Mouse (Mus musculus) left cerebral cortex, adult 2 months (tissue): ENCODE data around the gene Anxa6. TPM values are rescaled to one million over a fixed set of nuclear protein-coding genes. Genes with fewer than 3 reads are reported as not detected.
"Not testable (repeated sequence)": the region's sequence is repeated elsewhere in the genome, so short reads cannot be mapped to it uniquely, and the experiment has no call there.

Experiments used
- DNase-seq, 2 experiments: peaks; one replicate each; pipeline ENCODE4 v3.0.0; 2021 to 2022; ENCODE audit warnings: low spot score in 2 of 2, mixed read lengths in 1 of 2; ENCODE audit errors: extremely low spot score in 1 of 2
- H3K27ac ChIP-seq: fragments of 200-600 bp; 2 replicates; pipeline ENCODE4 v1.8.1; 2022
- H3K4me3 ChIP-seq: fragments of 200-600 bp; 2 replicates; pipeline ENCODE4 v1.8.1; 2022
- CTCF ChIP-seq: fragments of 200-600 bp; IDR thresholded peaks from 2 replicates; pipeline ENCODE4 v1.8.1; 2022; ENCODE audit warnings: antibody characterized with exemption, mild to moderate bottlenecking, moderate library complexity
- intact Hi-C: fragments of 180-260 bp; cut with DNase I; formaldehyde crosslinking; loops from one replicate; pipeline ENCODE4 v1.15.1; 2025
- total RNA-seq, 2 experiments: library from RNA; stranded (reverse); gene quantifications; 2 replicates each; pipeline ENCODE4 v1.2.3; 2021

Gene Anxa6
- total RNA-seq, 2 experiments from 2014 or later, result 85.5 to 86.7 TPM

DNA sequence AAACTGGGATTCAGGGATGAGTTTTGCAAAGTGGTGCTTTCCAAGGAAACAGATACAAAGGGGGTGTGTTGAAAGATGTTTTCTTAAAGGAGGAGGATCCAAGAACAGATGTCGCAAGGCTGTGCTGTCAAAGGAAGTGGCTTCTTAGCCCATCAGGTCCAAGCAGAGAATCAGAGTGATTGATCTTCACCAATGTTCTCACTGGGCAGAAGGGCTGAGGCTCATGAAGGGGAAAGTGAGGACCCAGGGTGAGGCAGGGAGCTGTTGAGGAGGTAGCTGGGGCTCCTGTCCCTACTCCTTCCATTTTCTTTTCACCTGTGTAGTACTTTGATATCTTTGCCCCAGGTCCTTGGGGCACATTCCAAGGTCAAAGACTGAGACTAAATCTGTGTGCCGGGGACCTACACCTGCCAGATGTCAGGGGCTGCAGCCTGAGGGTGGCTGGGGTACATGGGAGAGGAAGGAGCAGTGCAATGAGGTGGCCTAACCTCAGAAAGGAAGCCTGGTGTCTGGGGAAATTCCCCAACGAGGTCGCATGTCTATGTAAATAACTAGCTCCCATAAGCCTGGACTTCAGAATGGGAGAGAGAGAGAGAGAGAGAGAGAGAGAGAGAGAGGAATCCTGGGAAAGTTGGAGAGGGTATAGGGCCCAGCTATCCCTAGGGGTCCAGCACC lies 61.1 kb downstream of the Anxa6 start:
- no peak overlapping the region for H3K4me3 ChIP-seq
- DNase-seq, result no peak
- TF ChIP-seq CTCF, result no peak
- H3K27ac ChIP-seq, result no peak overlapping the region
- intact Hi-C loops, result no loop called here

DNA sequence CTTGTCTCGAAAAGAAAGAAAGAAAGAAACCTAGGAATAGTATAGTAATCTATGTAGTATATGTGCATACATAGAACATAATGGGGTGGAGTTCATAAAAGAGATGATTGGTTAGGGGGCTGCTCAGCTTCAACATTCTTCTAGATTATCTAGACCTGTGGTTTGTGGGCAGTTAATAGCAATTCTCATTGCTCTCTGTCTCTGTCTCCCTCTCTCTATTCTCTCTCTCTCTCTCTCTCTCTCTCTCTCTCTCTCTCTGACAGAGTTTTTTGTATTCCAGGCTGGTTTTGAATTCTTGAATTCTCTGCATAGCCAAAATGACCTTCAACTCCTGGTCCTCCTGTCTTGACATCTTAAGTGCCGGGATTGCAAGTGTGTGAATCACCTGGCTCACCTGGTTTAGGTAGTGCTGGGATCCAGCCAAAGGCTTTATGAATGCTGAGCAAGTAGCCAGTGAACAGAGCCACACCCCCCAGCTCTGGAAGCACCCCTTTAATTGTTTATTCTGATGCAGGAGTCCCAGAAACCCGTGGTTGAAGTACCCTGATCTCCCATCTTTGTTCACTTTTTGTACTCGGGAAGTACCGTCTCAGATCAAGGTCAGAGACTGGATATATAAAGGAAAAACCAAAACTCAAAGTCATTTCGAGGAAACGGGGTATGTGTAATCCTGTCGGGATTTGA lies 61.7 kb downstream of the Anxa6 start:
- no peak for TF ChIP-seq CTCF
- Histone ChIP-seq H3K4me3 (no peak overlapping the region), H3K27ac (no peak overlapping the region)
- DNase-seq, result no peak
- intact Hi-C loops, result no loop called here

DNA sequence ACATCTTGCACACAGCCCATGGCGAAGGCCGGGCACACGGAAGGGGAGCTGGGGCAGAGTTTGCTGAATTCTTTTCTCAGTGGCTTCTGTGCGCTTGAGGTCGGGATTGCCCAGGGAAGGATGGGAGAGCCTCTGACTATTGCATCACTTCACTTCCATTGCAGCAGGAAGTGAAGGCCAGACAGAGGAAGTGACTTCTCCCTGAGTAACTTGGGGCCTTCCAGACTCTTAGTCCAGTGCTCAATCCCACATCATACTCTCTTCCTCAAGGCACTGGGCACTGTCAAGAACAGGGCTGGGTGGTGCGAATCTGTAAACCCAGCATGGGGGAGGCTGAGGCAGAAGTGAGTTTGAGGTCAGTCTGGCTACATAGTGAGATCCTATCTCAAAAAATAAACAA lies 68.0 kb downstream of the Anxa6 start:
- no peak for TF ChIP-seq CTCF
- intact Hi-C loops, result no loop called here
- no peak overlapping the region for H3K4me3 ChIP-seq
- no peak for DNase-seq
- H3K27ac ChIP-seq, result no peak overlapping the region

DNA sequence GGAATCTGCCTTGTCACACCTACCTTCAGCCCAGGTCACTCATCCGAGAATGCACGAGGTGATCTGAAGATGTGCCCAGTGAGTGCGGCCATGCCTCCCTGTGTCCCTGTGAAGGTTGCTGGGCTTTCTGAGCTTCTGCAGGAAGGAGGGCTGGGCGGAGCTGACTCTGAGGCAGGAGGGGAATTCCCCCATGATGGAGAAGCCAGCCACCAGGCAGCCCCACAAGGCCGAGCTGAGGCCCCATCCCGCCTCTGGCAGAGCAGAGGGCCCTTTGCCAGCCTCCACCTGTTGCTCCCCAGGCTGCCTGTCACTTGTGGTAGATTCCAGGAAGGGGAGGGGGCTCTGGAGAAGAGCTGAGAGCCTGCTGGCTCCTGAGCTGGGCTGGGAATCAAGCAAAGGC lies 70.4 kb downstream of the Anxa6 start, which contains the start of gene Tnip1:
Gene Tnip1, minus strand, starts transcription at position 108 of the 400 bp plus-strand sequence.
- no peak for TF ChIP-seq CTCF
- no peak for DNase-seq
- intact Hi-C loops, result no loop called here
- Histone ChIP-seq H3K27ac (no peak within 1 kb of the TSS), H3K4me3 (no peak within 1 kb of the TSS)

DNA sequence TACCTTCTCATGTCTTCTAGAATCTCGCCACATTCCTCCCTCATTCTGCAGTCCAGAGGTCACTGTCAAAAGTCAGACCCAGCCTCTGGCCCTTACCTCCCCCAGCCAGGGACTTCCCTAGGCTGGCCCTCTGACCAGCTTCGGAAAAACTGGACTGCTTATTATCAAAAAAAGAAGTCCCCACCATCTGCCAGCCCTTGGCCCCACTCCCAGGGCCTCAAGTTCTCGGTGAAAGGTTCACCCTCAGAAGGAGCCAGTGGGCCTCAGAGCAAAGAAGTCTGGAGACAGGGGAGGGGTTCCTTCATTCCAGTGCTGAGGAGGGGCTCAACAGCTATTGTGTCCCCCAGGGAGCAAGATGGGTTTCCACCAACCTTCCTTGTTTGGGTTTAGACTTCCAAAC lies 71.3 kb downstream of the Anxa6 start:
- Histone ChIP-seq H3K27ac (no peak overlapping the region), H3K4me3 (no peak overlapping the region)
- TF ChIP-seq CTCF, result no peak
- no peak for DNase-seq
- intact Hi-C loops, result no loop called here

DNA sequence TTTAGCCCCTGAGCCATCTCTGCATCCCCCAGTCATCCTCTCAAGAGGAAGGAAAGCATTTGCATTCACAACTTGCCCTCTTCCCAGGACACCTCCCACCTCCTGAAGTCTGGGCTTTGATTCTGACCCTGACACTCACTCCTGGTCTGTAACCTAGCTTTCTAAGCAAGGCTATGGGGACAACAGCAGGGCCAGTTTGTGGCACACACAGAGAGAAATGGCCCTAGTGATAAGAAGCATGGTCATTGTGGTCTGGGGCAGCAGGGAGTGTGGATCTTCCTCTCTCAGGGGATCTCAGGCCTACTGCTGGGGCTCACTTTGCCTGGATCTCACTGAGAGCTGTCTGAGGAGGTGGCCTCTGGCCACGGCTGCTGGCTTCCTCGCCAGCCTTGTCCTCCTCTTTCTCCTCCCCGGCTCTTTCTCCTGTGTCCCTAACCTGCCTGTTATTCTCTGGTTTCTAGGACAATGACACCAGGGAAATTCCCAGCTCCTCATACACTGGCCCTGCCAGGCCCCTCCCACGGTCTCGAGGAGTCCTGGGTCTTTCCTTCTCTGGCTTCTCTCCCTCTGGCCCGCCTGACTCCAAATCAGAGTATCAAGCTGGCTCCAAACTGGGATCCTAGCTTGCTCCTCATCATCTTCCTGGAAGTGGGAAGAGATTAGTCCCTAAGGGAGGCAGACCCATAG lies 71.9 kb downstream of the Anxa6 start:
- no peak for DNase-seq
- intact Hi-C loops, result no loop called here
- TF ChIP-seq CTCF, result no peak
- no peak overlapping the region for H3K27ac ChIP-seq
- no peak overlapping the region for H3K4me3 ChIP-seq

DNA sequence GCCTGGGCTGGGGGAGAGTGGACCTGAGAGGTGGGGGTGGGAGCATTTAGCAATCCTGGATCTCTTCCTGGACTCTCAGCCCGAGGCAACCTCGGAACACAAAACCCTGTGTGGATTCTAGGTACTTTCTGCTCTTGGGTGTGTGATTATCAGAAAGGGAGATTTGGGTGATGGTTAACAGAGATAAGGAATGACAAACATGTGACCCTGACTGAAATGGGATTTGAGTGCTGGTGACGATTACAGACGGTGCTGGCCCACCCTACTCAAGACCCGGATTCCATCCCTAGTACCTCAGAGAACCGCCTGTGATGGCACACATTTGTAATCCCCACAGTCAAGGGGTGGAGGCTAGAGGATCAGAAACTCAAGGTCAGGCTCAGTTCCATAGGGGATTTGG lies 73.0 kb downstream of the Anxa6 start:
- TF ChIP-seq CTCF, result no peak
- no peak for DNase-seq
- intact Hi-C loops, result no loop called here
- H3K27ac ChIP-seq, result no peak overlapping the region
- H3K4me3 ChIP-seq, result no peak overlapping the region

DNA sequence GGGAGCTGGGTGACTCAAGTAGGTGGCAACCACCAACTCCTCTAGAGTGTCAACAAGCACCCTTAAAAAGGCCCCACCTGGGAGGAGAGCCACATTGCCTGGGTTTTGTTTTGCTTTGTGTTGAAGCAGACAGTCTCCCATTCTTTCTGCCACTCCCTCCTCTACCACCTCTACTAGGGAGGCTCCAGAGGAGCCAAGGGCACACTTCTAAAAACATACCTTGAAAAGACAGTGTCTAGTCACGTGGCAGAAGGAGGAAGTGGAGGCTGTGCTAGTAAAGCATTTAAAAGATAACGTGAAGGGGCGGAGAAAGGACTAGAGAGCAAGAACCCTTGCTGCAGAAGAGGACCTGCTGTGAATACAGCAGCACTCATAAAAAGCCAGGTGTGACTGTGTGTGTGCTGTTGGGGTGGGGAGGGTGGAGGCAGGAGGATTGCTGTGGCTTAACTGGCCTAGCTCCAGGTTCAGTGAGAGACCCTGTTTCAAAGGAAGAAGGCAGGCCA lies 74.6 kb downstream of the Anxa6 start:
- no peak for TF ChIP-seq CTCF
- intact Hi-C loops, result no loop called here
- no peak overlapping the region for H3K4me3 ChIP-seq
- H3K27ac ChIP-seq, result no peak overlapping the region
- DNase-seq, result no peak

DNA sequence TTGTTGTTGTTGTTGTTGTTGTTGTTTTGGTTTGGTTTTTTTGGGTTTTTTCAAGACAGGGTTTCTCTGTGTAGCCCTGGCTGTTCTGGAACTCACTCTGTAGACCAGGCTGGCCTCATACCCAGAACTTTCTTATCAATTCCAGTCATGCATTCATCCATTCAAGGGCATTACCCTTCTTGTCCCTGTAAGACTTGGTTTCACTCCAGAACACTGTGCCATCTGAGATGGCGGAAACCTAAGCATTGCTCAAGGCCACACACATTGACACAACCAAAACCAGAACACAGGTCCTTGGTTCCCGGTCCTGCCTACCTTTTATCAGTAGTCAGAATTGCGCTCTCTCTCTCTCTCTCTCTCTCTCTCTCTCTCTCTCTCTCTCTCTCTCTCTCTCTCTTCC lies 75.5 kb downstream of the Anxa6 start:
- DNase-seq, H3K4me3 ChIP-seq, intact Hi-C loops, H3K27ac ChIP-seq: not testable (repeated sequence)

DNA sequence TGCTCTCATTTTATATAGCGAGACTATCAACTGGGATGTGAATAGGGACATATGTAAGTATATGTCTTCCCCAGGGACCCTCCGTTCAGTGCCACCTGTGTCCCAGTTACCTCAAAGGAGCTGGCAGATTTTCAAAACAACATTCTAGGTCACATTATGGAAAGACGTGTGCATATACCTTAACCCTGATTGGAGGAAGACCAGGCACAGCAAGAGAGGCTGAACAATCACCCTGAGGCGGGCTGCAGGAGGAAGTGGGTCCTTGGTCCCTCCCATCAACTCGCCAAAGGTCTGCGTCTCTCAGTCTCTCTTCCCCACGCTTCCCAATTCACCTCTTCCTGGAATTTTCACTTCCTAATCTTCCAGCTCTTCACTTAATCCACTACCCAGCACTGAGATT lies 76.3 kb downstream of the Anxa6 start:
- DNase-seq, result no peak
- intact Hi-C loops, result no loop called here
- no peak for TF ChIP-seq CTCF
- Histone ChIP-seq H3K4me3 (no peak overlapping the region), H3K27ac (no peak overlapping the region)

DNA sequence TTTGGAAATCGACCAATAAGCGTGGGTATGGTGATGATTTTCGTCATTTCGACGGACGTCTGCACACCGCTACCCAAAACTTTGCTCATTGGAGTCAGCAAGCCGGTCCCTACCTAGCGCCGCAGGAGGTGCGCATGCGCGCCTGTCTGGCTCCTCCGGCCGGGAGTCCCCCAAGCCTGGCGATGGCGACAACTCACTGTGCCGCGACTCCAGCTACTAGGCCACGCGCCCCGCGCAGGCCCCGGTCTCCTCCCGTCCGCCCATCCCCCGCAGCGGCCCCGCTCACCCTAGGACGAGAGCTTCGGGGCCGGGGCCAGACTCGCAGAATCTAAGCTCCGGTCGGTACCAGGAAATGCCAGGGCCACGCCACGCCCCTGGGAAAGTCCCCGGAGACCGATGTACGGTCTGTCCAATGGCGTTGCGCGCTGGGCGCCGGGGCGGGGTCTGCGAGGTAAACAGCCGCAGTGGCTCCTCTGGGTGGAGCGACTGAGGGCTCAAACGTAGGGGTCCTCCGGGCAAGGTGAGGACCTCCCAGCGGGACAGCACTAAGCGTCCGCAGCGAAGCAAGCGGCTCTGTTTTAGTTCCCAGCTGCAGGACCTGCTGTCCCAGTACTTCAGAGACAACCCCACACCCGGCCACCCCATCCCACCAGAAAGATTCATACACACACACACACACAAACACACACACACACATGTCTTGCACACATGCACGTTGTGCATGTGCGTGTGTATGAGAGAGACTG lies 77.3 kb downstream of the Anxa6 start:
- intact Hi-C loops, result no loop called here
- H3K4me3 ChIP-seq, result peak overlapping the region; percentile 76
- DNase-seq, result peak; percentile 97
- H3K27ac ChIP-seq, result peak overlapping the region; percentile 97
- TF ChIP-seq CTCF, result no peak; the same call in 1 of the 2 replicates

DNA sequence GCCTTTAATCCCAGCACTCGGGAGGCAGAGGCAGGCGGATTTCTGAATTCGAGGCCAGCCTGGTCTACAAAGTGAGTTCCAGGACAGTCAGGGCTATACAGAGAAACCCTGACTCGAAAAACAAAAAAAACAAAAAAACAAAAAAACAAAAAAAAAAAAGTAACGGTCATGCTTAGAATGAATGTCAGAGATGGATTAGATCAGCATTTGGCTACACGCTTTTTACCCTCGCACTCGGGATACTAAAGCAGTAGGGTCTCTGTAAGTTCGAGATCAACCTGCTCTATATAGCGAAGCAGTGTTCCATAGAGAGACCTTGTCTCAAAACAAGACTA lies 77.9 kb downstream of the Anxa6 start:
- H3K27ac ChIP-seq, result peak overlapping the region; percentile 97
- DNase-seq, intact Hi-C loops: not testable (repeated sequence)
- peak overlapping the region; percentile 76 for H3K4me3 ChIP-seq
